Mouse (Mus musculus): ENCODE measurements around the gene Tsc2. TPM values are rescaled to one million over a fixed set of nuclear protein-coding genes. Genes with fewer than 3 reads are reported as not detected.
"Not testable (repeated sequence)": the region's sequence is repeated elsewhere in the genome, so short reads cannot be mapped to it uniquely, and the experiment has no call there.

Tsc2 gene
- polyA plus RNA-seq, 1 experiment from 2014 or later, result 65.8 TPM

DNA sequence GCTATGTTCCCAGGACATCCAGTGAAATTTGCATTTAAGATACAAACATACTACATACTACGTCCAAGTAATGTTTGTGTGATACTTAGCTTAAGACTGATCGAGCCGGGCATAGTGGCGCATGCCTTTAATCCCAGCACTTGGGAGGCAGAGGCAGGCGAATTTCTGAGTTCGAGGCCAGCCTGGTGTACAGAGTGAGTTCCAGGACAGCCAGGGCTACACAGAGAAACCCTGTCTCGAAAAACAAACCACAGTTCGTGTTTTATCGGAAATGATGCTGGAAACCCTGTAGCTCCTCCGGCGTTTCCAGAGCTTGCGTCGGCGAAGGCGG, 36.7 kb upstream of the Tsc2 start:
- H3K36me3 ChIP-seq (ENCODE audit: control insufficient read depth, insufficient read depth, low read length); H3K9me3 ChIP-seq (ENCODE audit: control insufficient read depth, low read length); H3K27me3 ChIP-seq (replicated peaks; ENCODE audit: control insufficient read depth, insufficient read depth, low read length): not testable (repeated sequence)
- Histone ChIP-seq H3K4me1 (ENCODE audit: control insufficient read depth, insufficient read depth, low read depth, low read length) (peaks cover 26% of the 10 kb centered on the region), H3K27ac (ENCODE audit: low read depth, low read length) (peak overlapping the region; percentile 71), H3K4me2 (ENCODE audit: low read length) (peak overlapping the region; percentile 93), H3K4me3 (ENCODE audit: low read length) (peak overlapping the region; percentile 97), H3K9ac (ENCODE audit: low read depth, low read length) (peak overlapping the region; percentile 99)
- ATAC-seq, result peak; percentile 24
- 14% methylated on average over 15 of the region's 15 CpGs for WGBS

DNA sequence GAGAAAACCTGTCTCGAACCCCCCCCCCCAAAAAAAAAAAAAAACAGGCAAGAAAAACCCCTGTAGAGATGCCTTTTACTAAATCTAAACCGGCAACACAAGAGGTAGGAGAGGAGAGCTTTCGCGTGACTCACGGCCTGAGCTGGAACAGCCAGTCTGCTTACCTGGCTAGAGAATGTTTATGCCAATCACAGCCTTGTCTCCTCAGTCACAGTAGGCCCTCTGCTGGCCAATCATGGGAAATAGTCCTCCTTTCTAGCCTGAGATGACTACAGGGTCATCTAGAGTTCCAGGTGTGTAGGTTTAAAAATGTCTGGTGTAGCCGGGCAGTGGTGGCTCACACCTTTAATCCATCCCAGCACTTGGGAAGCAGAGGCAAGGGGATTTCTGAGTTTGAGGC, 35.0 kb upstream of the Tsc2 start:
- H3K4me2 ChIP-seq (ENCODE audit: low read length), result no peak overlapping the region
- no peak overlapping the region for H3K9ac ChIP-seq (ENCODE audit: low read depth, low read length)
- H3K27me3 ChIP-seq (replicated peaks; ENCODE audit: control insufficient read depth, insufficient read depth, low read length), result no peaks in the 10 kb centered on the region
- WGBS, result 24% methylated on average over 6 of the region's 6 CpGs
- no peak for ATAC-seq
- no peaks in the 10 kb centered on the region for H3K36me3 ChIP-seq (ENCODE audit: control insufficient read depth, insufficient read depth, low read length)
- H3K9me3 ChIP-seq (ENCODE audit: control insufficient read depth, low read length), result no peaks in the 10 kb centered on the region
- no peak overlapping the region for H3K4me3 ChIP-seq (ENCODE audit: low read length)
- H3K27ac ChIP-seq (ENCODE audit: low read depth, low read length), result no peak overlapping the region
- H3K4me1 ChIP-seq (ENCODE audit: control insufficient read depth, insufficient read depth, low read depth, low read length), result peaks cover 26% of the 10 kb centered on the region

DNA sequence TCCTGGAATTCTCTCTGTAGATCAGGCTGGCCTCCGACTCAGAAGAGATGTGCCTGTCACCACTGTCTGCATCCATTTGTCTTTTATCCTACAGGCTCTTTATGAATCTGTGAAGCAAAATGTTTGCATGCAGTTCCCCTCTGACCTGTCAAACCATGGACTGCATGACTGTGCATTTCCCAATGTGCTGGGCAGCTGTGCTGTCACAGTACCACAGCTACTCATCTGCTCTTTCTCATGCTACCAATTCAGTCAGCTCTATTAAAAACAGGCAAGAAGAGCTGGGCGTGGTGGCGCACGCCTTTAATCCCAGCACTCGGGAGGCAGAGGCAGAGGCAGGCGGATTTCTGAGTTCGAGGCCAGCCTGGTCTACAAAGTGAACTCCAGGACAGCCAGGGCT, 34.6 kb upstream of the Tsc2 start:
- not testable (repeated sequence) for H3K9me3 ChIP-seq (ENCODE audit: control insufficient read depth, low read length); H3K4me3 ChIP-seq (ENCODE audit: low read length); H3K4me2 ChIP-seq (ENCODE audit: low read length); H3K27ac ChIP-seq (ENCODE audit: low read depth, low read length); H3K36me3 ChIP-seq (ENCODE audit: control insufficient read depth, insufficient read depth, low read length); ATAC-seq; H3K27me3 ChIP-seq (replicated peaks; ENCODE audit: control insufficient read depth, insufficient read depth, low read length); H3K9ac ChIP-seq (ENCODE audit: low read depth, low read length)
- 73% methylated on average over 7 of the region's 7 CpGs for WGBS
- peaks cover 22% of the 10 kb centered on the region for H3K4me1 ChIP-seq (ENCODE audit: control insufficient read depth, insufficient read depth, low read depth, low read length)

DNA sequence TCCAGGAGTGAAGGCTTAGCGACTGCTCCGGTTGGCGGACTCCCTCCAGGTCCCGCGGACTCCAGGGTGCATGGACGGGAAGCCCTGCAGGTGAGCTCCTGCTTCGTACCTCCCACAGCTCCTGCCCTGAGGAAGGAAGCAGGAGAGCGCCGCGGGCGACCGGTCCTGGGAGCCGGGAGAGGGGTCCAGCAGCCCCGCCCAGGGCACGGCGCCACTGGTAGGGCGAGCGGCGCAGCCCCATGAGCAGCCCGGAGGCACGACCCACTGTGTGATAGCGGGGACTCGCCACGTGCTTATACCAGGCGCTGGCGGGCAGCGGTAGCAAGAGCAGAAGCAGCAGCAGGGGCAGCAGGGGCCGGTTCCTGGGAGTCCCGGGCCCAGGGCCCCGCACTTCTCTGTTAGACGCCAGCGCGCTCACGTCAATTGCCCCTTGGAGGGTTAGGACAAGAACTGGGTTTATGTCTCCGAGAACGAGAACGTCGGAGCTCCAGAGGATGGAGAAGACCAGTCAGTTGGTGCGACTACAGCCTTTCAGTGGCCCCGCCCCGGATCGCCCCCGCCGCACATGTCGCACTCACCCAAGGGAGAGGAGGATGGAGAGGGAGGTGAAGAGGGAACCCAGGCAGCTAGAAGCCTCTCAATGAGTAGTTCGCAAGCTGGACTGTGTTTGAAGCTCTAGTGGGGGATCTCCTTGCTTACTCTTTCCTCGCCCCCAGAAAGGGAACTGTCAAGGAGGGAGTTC, 25.8 kb upstream of the Tsc2 start, which contains the start of gene Npw:
Npw (minus strand) TSS at position 441 of the 742 bp plus-strand sequence.
- peak within 1 kb of the TSS; percentile 60 for H3K4me2 ChIP-seq (ENCODE audit: low read length)
- no peaks in the 10 kb centered on the region for H3K9me3 ChIP-seq (ENCODE audit: control insufficient read depth, low read length)
- no peaks in the 10 kb centered on the region for H3K36me3 ChIP-seq (ENCODE audit: control insufficient read depth, insufficient read depth, low read length)
- peaks cover 27% of the 10 kb centered on the region for H3K27me3 ChIP-seq (replicated peaks; ENCODE audit: control insufficient read depth, insufficient read depth, low read length)
- no peak within 1 kb of the TSS for H3K27ac ChIP-seq (ENCODE audit: low read depth, low read length)
- WGBS, result 1% methylated on average over 42 of the region's 47 CpGs
- peak within 1 kb of the TSS; percentile 42 for H3K9ac ChIP-seq (ENCODE audit: low read depth, low read length)
- H3K4me1 ChIP-seq (ENCODE audit: control insufficient read depth, insufficient read depth, low read depth, low read length), result peaks cover 10% of the 10 kb centered on the region
- no peak; the same call in 1 of the 2 replicates for ATAC-seq
- H3K4me3 ChIP-seq (ENCODE audit: low read length), result peak within 1 kb of the TSS; percentile 38

DNA sequence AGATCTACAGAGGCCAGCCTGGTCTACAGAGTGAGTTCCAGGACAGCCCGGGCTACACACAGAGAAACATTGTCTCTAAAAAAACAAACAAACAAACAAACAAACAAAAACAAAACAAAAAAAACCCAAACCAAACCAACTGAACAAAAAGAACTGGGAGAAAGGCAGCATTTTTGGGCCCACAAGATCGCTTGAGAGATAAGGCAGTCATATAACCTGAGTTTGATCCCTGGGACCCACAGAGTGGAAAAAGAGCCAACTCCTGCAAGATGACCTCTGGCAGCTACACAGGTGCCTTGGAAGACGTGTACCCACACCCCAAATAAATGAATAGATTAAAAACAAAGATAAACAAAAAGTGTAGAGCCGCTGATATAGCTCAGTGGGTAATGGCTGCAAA, 22.5 kb upstream of the Tsc2 start:
- H3K4me2 ChIP-seq (ENCODE audit: low read length), result no peak overlapping the region
- peaks cover 15% of the 10 kb centered on the region for H3K4me1 ChIP-seq (ENCODE audit: control insufficient read depth, insufficient read depth, low read depth, low read length)
- H3K9ac ChIP-seq (ENCODE audit: low read depth, low read length), result no peak overlapping the region
- no peaks in the 10 kb centered on the region for H3K36me3 ChIP-seq (ENCODE audit: control insufficient read depth, insufficient read depth, low read length)
- peaks cover 24% of the 10 kb centered on the region for H3K27me3 ChIP-seq (replicated peaks; ENCODE audit: control insufficient read depth, insufficient read depth, low read length)
- WGBS, result 80% methylated on average over 4 of the region's 4 CpGs
- H3K4me3 ChIP-seq (ENCODE audit: low read length), result no peak overlapping the region
- no peak overlapping the region for H3K27ac ChIP-seq (ENCODE audit: low read depth, low read length)
- H3K9me3 ChIP-seq (ENCODE audit: control insufficient read depth, low read length), result no peaks in the 10 kb centered on the region
- no peak for ATAC-seq

DNA sequence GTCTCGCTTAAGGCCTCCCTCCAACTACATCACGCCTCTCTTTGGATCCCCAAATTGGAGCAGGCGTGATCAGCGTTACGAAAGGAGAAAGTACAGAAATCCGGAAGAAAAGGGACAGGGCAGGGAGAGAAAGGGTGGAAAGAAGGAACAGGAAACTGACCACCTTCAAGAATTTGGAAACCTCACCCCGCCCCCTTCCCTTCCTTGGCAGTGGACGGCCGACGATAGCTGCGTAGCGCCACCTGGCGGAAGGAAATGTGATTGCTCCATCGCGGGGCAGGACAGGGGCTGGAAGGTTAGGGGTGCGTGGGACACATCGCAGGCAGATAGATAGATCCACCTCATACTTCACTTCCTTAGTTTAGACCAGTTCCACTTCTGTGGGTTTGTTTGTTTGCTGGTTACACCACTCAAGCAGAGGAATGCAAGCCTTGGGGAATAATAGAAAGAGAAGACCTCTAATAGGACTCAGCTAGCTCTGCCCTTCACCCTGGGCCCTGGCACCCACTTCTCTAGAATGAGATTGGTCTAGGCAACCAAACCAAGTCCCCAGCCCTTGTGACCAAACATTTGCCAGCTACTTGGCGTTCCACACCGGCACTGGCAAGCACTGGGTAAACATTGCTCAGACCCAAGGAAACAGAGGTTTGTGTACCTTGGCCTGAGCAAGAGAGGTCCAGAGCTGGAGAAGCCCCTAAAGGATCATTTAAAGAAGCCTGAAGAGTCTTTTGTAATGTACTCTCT, 21.7 kb upstream of the Tsc2 start:
- Histone ChIP-seq H3K27ac (ENCODE audit: low read depth, low read length) (no peak overlapping the region), H3K4me2 (ENCODE audit: low read length) (peak overlapping the region; percentile 53), H3K9ac (ENCODE audit: low read depth, low read length) (peak overlapping the region; percentile 24; the same call in 1 of the 2 replicates), H3K4me1 (ENCODE audit: control insufficient read depth, insufficient read depth, low read depth, low read length) (peaks cover 20% of the 10 kb centered on the region), H3K27me3 (replicated peaks; ENCODE audit: control insufficient read depth, insufficient read depth, low read length) (peaks cover 18% of the 10 kb centered on the region), H3K36me3 (ENCODE audit: control insufficient read depth, insufficient read depth, low read length) (no peaks in the 10 kb centered on the region), H3K4me3 (ENCODE audit: low read length) (peak overlapping the region; percentile 19), H3K9me3 (ENCODE audit: control insufficient read depth, low read length) (no peaks in the 10 kb centered on the region)
- ATAC-seq, result peak; percentile 54; the same call in 1 of the 2 replicates
- 4% methylated on average over 19 of the region's 19 CpGs for WGBS

DNA sequence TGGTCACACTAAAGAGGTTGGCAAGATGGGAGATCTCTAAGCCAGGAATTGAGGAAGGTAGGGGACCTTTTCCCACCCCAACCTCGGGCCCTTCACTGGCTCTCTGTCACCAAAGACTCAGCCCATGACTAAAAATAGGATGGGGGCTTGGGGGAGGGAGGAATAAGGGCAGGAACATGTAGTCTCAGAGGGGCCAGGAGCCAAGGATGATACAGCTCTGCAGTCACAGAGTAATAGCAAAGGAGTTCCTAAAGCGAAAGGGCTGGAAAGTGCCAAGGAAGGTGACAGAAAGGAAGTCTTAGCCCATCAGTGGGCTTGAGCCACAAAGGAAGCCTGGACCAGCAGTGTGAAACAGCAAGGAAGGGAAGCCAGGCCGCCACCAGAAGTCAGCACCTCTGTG, 19.4 kb upstream of the Tsc2 start:
- Histone ChIP-seq H3K4me3 (ENCODE audit: low read length) (no peak overlapping the region), H3K9ac (ENCODE audit: low read depth, low read length) (no peak overlapping the region), H3K4me2 (ENCODE audit: low read length) (no peak overlapping the region), H3K9me3 (ENCODE audit: control insufficient read depth, low read length) (no peaks in the 10 kb centered on the region), H3K4me1 (ENCODE audit: control insufficient read depth, insufficient read depth, low read depth, low read length) (peaks cover 15% of the 10 kb centered on the region), H3K27ac (ENCODE audit: low read depth, low read length) (no peak overlapping the region), H3K27me3 (replicated peaks; ENCODE audit: control insufficient read depth, insufficient read depth, low read length) (no peaks in the 10 kb centered on the region; the same call in 1 of the 2 replicates), H3K36me3 (ENCODE audit: control insufficient read depth, insufficient read depth, low read length) (no peaks in the 10 kb centered on the region)
- no peak for ATAC-seq
- 59% methylated on average over 3 of the region's 3 CpGs for WGBS

DNA sequence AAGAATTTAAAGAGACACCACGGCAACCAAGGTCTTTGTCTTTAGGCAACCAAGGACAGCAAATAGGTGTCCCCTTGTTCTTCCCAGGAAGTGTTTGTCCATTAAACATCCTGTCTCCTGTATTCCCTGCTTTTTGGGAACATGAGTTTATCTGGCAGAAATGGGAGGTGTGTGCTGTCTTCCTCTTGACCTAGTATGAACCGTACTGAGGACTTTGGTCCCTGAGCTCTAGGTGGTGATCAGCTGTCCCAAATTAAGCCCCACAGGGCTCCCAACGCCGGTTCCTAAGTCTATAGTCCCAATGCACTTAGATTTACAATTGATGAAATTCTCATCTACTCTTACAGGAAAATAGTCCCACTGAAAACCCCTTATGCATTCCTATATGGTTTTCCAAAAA, 18.3 kb upstream of the Tsc2 start:
- Histone ChIP-seq H3K36me3 (ENCODE audit: control insufficient read depth, insufficient read depth, low read length) (no peaks in the 10 kb centered on the region), H3K4me3 (ENCODE audit: low read length) (peak overlapping the region; percentile 84), H3K9ac (ENCODE audit: low read depth, low read length) (no peak overlapping the region), H3K27me3 (replicated peaks; ENCODE audit: control insufficient read depth, insufficient read depth, low read length) (no peaks in the 10 kb centered on the region), H3K4me2 (ENCODE audit: low read length) (peak overlapping the region; percentile 93), H3K9me3 (ENCODE audit: control insufficient read depth, low read length) (no peaks in the 10 kb centered on the region), H3K27ac (ENCODE audit: low read depth, low read length) (peak overlapping the region; percentile 7; the same call in 1 of the 2 replicates), H3K4me1 (ENCODE audit: control insufficient read depth, insufficient read depth, low read depth, low read length) (peaks cover 15% of the 10 kb centered on the region)
- no peak for ATAC-seq
- WGBS, result 66% methylated on average over 4 of the region's 4 CpGs

DNA sequence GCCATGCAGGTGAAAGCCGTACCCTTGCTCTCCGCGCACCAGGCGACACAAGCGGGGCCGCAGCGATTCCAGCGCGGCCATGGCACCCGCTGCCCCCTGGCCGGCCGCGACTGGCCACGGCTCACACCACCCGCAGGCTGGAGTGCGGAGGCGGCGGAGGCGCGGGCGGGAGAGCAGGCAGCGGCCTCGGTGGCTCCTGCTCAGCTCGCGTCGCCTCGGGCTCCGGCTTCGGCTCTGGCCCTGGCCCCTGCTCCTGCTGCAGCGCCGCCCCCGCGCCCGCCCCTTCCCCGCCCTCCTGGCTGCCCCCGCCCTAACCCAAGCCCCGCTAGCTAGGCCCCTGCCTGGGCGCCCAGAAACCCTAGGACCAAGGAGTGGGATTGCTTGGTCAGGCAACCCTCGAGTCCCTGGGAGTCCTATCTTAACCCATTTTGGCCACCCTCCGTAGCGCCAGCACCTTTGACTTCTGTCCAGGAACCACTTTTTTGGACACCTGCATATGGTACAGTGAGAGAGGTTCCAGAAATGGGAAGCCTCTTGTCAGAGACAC, 17.7 kb upstream of the Tsc2 start, which contains the start of gene Slc9a3r2:
Slc9a3r2 (minus strand) TSS at position 258 of the 547 bp plus-strand sequence.
- WGBS, result 3% methylated on average over 32 of the region's 41 CpGs
- peak; percentile 79 for ATAC-seq
- no peaks in the 10 kb centered on the region for H3K27me3 ChIP-seq (replicated peaks; ENCODE audit: control insufficient read depth, insufficient read depth, low read length)

More for the DNA sequence above, 17.7 kb upstream of the Tsc2 start, which contains the start of gene Slc9a3r2:
- Histone ChIP-seq H3K27ac (ENCODE audit: low read depth, low read length) (peak within 1 kb of the TSS; percentile 82), H3K9ac (ENCODE audit: low read depth, low read length) (peak within 1 kb of the TSS; percentile 94), H3K4me2 (ENCODE audit: low read length) (peak within 1 kb of the TSS; percentile 93), H3K4me3 (ENCODE audit: low read length) (peak within 1 kb of the TSS; percentile 84), H3K4me1 (ENCODE audit: control insufficient read depth, insufficient read depth, low read depth, low read length) (peaks cover 15% of the 10 kb centered on the region), H3K36me3 (ENCODE audit: control insufficient read depth, insufficient read depth, low read length) (no peaks in the 10 kb centered on the region), H3K9me3 (ENCODE audit: control insufficient read depth, low read length) (no peaks in the 10 kb centered on the region)
